Mouse (Mus musculus) hindbrain, embryonic 11.5 days (tissue): ENCODE data around the gene E2f1. TPM values are rescaled to one million over a fixed set of nuclear protein-coding genes. Genes with fewer than 3 reads are reported as not detected.
A peak's percentile ranks its signal among the peaks of the same experiment; 100 is the strongest.

ENCODE experiments used
- ATAC-seq: fragments of 200-750 bp; cut with Nextera tagmentation; 2 replicates; pipeline ENCODE4 v1.8.0; 2017; ENCODE audit warnings: mild to moderate bottlenecking, moderate TSS enrichment, moderate library complexity; ENCODE audit not compliant: low FRiP score
- DNase-seq: peaks from one replicate; pipeline ENCODE4 v3.0.0-alpha.2; 2015; ENCODE audit warnings: low spot score
- H3K27ac ChIP-seq: fragments of 300-500 bp; sonication (generic); 2 replicates; pipeline ENCODE4 v1.5.1; 2014; ENCODE audit warnings: mild to moderate bottlenecking, low read depth, low read length
- H3K27me3 ChIP-seq: fragments of 300-500 bp; sonication (generic); 2 replicates; pipeline ENCODE4 v1.6.1; 2014; ENCODE audit warnings: mild to moderate bottlenecking, low read length, moderate library complexity, mixed read lengths; ENCODE audit not compliant: control insufficient read depth, insufficient read depth
- H3K36me3 ChIP-seq: fragments of 300-500 bp; sonication (generic); 2 replicates; pipeline ENCODE4 v1.6.1; 2014; ENCODE audit warnings: mild to moderate bottlenecking, low read length, moderate library complexity, mixed read lengths; ENCODE audit not compliant: control insufficient read depth, insufficient read depth
- H3K4me1 ChIP-seq: fragments of 300-500 bp; sonication (generic); replicated peaks from 2 replicates; pipeline ENCODE4 v1.6.1; 2014; ENCODE audit warnings: low read length, mixed read lengths; ENCODE audit not compliant: control insufficient read depth, insufficient read depth
- H3K4me2 ChIP-seq: fragments of 300-500 bp; sonication (generic); replicated peaks from 2 replicates; pipeline ENCODE4 v1.6.1; 2014; ENCODE audit warnings: mild to moderate bottlenecking, low read depth, low read length
- H3K4me3 ChIP-seq: fragments of 300-500 bp; sonication (generic); 2 replicates; pipeline ENCODE4 v1.5.1; 2014; ENCODE audit warnings: low read depth, low read length
- H3K9ac ChIP-seq: fragments of 300-500 bp; sonication (generic); 2 replicates; pipeline ENCODE4 v1.6.1; 2014; ENCODE audit warnings: low read depth, low read length
- H3K9me3 ChIP-seq: fragments of 300-500 bp; sonication (generic); 2 replicates; pipeline ENCODE4 v1.6.1; 2016; ENCODE audit warnings: low read length; ENCODE audit not compliant: control insufficient read depth
- WGBS: fragments of 180-500 bp; shearing (Covaris S2); extraction: QIAGEN DNeasy Blood & Tissue Kit; methylation state at CpG from one replicate; pipeline ENCODE4 v1.1.7; 2014; 5-methylcytosine and 5-hydroxymethylcytosine counted together
- polyA plus RNA-seq: library from polyadenylated mRNA; unstranded; fragments of >200 nt; fragmentation: Nextera tagmentation; extraction: Ambion mirVana; gene quantifications from 2 replicates; pipeline ENCODE4 v1.2.1, GENCODE M21; 2014

Gene E2f1
- polyA plus RNA-seq, 1 experiment from 2014 or later = 13.0 TPM

DNA sequence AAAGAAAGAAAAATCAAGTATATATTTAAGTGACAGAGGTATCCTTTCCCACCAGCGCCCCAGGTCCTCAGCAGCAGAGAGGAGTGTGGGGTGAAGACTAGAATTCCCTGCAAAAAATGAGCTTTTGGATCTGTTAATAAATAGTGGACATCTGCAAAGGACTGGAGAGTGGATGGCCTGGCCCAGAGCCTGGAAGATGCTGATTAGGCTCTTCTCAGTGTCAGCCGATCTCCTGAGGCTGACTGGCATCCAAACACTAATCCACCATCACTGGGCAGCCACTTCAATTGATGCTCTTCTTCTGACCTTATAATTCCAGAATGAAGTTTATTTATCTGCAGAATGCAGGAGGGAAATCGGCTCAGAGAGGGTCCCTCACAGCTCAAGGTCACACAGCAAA is 3.3 kb upstream of the E2f1 start:
- Histone ChIP-seq H3K9me3 (no peaks in the 10 kb centered on the region), H3K4me3 (no peak overlapping the region), H3K27ac (no peak overlapping the region), H3K9ac (no peak overlapping the region), H3K36me3 (no peaks in the 10 kb centered on the region), H3K27me3 (no peaks in the 10 kb centered on the region), H3K4me1 (peaks cover 12% of the 10 kb centered on the region), H3K4me2 (no peak overlapping the region)
- ATAC-seq (no peak), DNase-seq (no peak)
- WGBS = 94% methylated on average over 3 of the region's 3 CpGs

DNA sequence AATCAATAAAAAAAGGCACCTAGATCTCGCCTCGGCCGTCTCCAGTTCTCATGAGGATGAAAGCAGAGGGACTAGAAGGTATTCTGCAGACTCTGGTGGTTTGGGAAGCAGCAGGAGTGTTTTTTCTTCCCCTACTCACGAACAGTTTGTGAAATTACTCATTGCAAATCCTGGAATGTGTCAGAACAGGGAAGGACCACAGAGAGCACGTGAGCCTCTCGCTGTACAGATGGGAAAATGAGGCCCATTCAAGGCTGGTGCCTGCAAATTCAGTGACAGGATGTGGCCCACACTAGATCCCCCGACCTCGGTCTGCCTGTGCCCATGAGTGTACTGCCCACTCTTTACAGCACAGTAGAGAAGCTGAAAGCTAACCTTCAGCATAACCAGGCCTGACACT is 2.3 kb upstream of the E2f1 start:
- Histone ChIP-seq H3K27ac (no peak overlapping the region), H3K27me3 (no peaks in the 10 kb centered on the region), H3K4me1 (peaks cover 10% of the 10 kb centered on the region), H3K36me3 (no peaks in the 10 kb centered on the region), H3K4me3 (no peak overlapping the region), H3K4me2 (no peak overlapping the region), H3K9me3 (no peaks in the 10 kb centered on the region), H3K9ac (no peak overlapping the region)
- no peak for ATAC-seq
- WGBS = 79% methylated on average over 8 of the region's 8 CpGs
- no peak for DNase-seq

DNA sequence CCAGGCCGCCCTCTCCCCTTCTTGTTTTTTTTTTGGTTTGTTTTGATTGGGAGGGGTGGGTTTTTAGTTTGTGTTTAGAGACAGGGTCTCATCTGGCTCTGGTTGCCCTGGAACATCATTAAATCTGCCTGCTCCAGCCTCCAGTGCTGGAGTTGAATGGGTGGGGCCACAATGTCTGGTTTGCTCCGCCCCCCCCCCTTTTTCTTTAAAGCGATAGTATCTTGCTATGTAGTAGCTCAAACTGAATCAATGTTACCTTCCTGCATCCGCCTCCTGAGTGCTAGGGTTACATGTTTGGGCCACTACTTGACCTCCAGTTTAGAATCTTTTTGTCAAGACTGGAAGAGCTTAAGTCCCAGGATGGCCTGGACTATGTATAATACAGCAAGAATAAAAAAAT is 1.6 kb upstream of the E2f1 start:
- Histone ChIP-seq H3K9ac (no peak overlapping the region), H3K27ac (no peak overlapping the region), H3K9me3 (no peaks in the 10 kb centered on the region), H3K27me3 (no peaks in the 10 kb centered on the region), H3K4me3 (no peak overlapping the region), H3K36me3 (no peaks in the 10 kb centered on the region), H3K4me1 (peaks cover 8% of the 10 kb centered on the region; the same call in 1 of the 2 replicates), H3K4me2 (no peak overlapping the region)
- 88% methylated on average over 4 of the region's 4 CpGs for WGBS
- no peak for DNase-seq
- ATAC-seq = no peak

GRCm38 (mm10) chr2:154570666-154571065 is 974 bp upstream of the E2f1 start:
- no peak overlapping the region for H3K4me3 ChIP-seq
- H3K27ac ChIP-seq = no peak overlapping the region
- peaks cover 11% of the 10 kb centered on the region for H3K4me1 ChIP-seq

GRCm38 (mm10) chr2:154569071-154569748 is 482 bp downstream of the E2f1 start:
- Histone ChIP-seq H3K9me3 (no peaks in the 10 kb centered on the region), H3K4me1 (peaks cover 12% of the 10 kb centered on the region), H3K9ac (peak overlapping the region; percentile 84), H3K27ac (peak overlapping the region; percentile 88), H3K27me3 (no peaks in the 10 kb centered on the region), H3K4me3 (peak overlapping the region; percentile 86), H3K36me3 (no peaks in the 10 kb centered on the region), H3K4me2 (peak overlapping the region; percentile 70)
- DNase-seq (peak; percentile 78), ATAC-seq (peak; percentile 77)
- 0% methylated on average over 54 of the region's 70 CpGs for WGBS

More at GRCm38 (mm10) chr2:154570666-154571065, 974 bp upstream of the E2f1 start:
- no peaks in the 10 kb centered on the region for H3K27me3 ChIP-seq
- no peaks in the 10 kb centered on the region for H3K9me3 ChIP-seq
- WGBS = 75% methylated on average over 4 of the region's 4 CpGs
- H3K4me2 ChIP-seq = no peak overlapping the region
- H3K9ac ChIP-seq = no peak overlapping the region
- no peaks in the 10 kb centered on the region for H3K36me3 ChIP-seq
- DNase-seq (no peak), ATAC-seq (no peak)

- Histone ChIP-seq H3K36me3 (no peaks in the 10 kb centered on the region), H3K4me2 (peak overlapping the region; percentile 70), H3K27ac (peak overlapping the region; percentile 88), H3K9ac (peak overlapping the region; percentile 84), H3K4me3 (peak overlapping the region; percentile 86), H3K27me3 (no peaks in the 10 kb centered on the region), H3K4me1 (peaks cover 12% of the 10 kb centered on the region), H3K9me3 (no peaks in the 10 kb centered on the region)
- peak; percentile 67 for DNase-seq
- peak; percentile 44 for ATAC-seq
- WGBS = 7% methylated on average over 10 of the region's 10 CpGs
Measured at GRCm38 (mm10) chr2:154568329-154569070, 1.2 kb downstream of the E2f1 start.

- no peak for ATAC-seq
- no peak for DNase-seq
- Histone ChIP-seq H3K4me2 (peak overlapping the region; percentile 70), H3K4me1 (peaks cover 12% of the 10 kb centered on the region), H3K27ac (peak overlapping the region; percentile 88), H3K4me3 (peak overlapping the region; percentile 86), H3K9ac (peak overlapping the region; percentile 84), H3K9me3 (no peaks in the 10 kb centered on the region), H3K27me3 (no peaks in the 10 kb centered on the region), H3K36me3 (0 out of 2 replicates have a peak, but pooled peaks cover 1% of the 10 kb centered on the region)
- WGBS = 79% methylated on average over 2 of the region's 2 CpGs
Measured at GRCm38 (mm10) chr2:154567766-154568165, 1.9 kb downstream of the E2f1 start.

GRCm38 (mm10) chr2:154566641-154567040 is 3.1 kb downstream of the E2f1 start:
- Histone ChIP-seq H3K9me3 (no peaks in the 10 kb centered on the region), H3K36me3 (0 out of 2 replicates have a peak, but pooled peaks cover 2% of the 10 kb centered on the region), H3K27me3 (no peaks in the 10 kb centered on the region), H3K9ac (no peak overlapping the region), H3K4me2 (peak overlapping the region; percentile 9), H3K4me3 (no peak overlapping the region), H3K27ac (no peak overlapping the region), H3K4me1 (peaks cover 12% of the 10 kb centered on the region)
- ATAC-seq (no peak), DNase-seq (no peak)
- 58% methylated on average over 8 of the region's 8 CpGs for WGBS
